In genomic region chr9:108339886-108340257, GRCm38 (mm10) we compare ENCODE assay signal across 8 mouse cellular contexts. TPM values are rescaled to one million over a fixed set of nuclear protein-coding genes. Genes with fewer than 3 reads are reported as not detected.
A peak's percentile ranks its signal among the peaks of the same experiment; 100 is the strongest.
DNase-seq lines count a peak whose midpoint lies in the region; ATAC-seq and TF ChIP-seq lines count a peak whose summit lies in the region.

No protein-coding gene starts in this region.

- DNase-seq in 416B (ENCODE audit: low read depth) (peak; percentile 64), G1E (ENCODE audit: low spot score) (no peak), liver (peak; percentile 59)
- peak; percentile 28 for DNase-seq in embryonic facial prominence, embryonic 10.5 days (ENCODE audit: low spot score)
- DNase-seq in heart, postnatal 10 days = peak; percentile 29 to 43
- no peak for DNase-seq in neural tube, embryonic 11.5 days (ENCODE audit: low spot score)
- DNase-seq in retina, postnatal 1 day = no peak

- peak overlapping the region; percentile 91 for H3K4me3 ChIP-seq in G1E (ENCODE audit: low read depth, low read length)
- peak overlapping the region; percentile 94 for H3K4me3 ChIP-seq in embryonic facial prominence, embryonic 10.5 days
- peak overlapping the region; percentile 63 for H3K4me3 ChIP-seq in neural tube, embryonic 11.5 days (ENCODE audit: low read depth, low read length)

- intact Hi-C loops in heart, postnatal 10 days (cut with DNase I) = loop anchor here (2.0 kb wide), 1 partner anchor 33 kb away; the partner anchor contains the start of genes Rhoa and Tcta

- H3K27me3 ChIP-seq in G1E (ENCODE audit: insufficient read depth, low read length) = no peaks in the 10 kb centered on the region
- no peaks in the 10 kb centered on the region for H3K27me3 ChIP-seq in embryonic facial prominence, embryonic 10.5 days (replicated peaks; ENCODE audit: low read depth, poor library complexity, severe bottlenecking)
- H3K27me3 ChIP-seq in neural tube, embryonic 11.5 days (ENCODE audit: control insufficient read depth, insufficient read depth, low read length) = no peaks in the 10 kb centered on the region

- H3K4me1 ChIP-seq in G1E (ENCODE audit: insufficient read depth, low read depth, low read length) = peaks cover 64% of the 10 kb centered on the region
- peaks cover 40% of the 10 kb centered on the region for H3K4me1 ChIP-seq in embryonic facial prominence, embryonic 10.5 days
- peaks cover 9% of the 10 kb centered on the region for H3K4me1 ChIP-seq in neural tube, embryonic 11.5 days (ENCODE audit: control insufficient read depth, insufficient read depth, low read length)

- peaks cover 46% of the 10 kb centered on the region for H3K36me3 ChIP-seq in G1E (replicated peaks)
- H3K36me3 ChIP-seq in embryonic facial prominence, embryonic 10.5 days (replicated peaks) = peaks cover 34% of the 10 kb centered on the region
- peaks cover 2% of the 10 kb centered on the region for H3K36me3 ChIP-seq in neural tube, embryonic 11.5 days (ENCODE audit: control insufficient read depth, insufficient read depth, low read length)

- no peaks in the 10 kb centered on the region for H3K9me3 ChIP-seq in G1E (replicated peaks)
- H3K9me3 ChIP-seq in embryonic facial prominence, embryonic 10.5 days = no peaks in the 10 kb centered on the region
- no peaks in the 10 kb centered on the region for H3K9me3 ChIP-seq in neural tube, embryonic 11.5 days (ENCODE audit: control insufficient read depth, low read length)

- ATAC-seq in G1E (ENCODE audit: extremely low read depth, insufficient number of reproducible peaks, low FRiP score, poor library complexity, severe bottlenecking) = no peak
- no peak for ATAC-seq in neural tube, embryonic 11.5 days (ENCODE audit: insufficient read depth, low FRiP score, low TSS enrichment)
- no peak for ATAC-seq in activated CD4-positive, CD25-positive, alpha-beta regulatory T cell, adult 4 months

- 15% methylated on average over 20 of the region's 20 CpGs for WGBS in embryonic facial prominence, embryonic 10.5 days
- 12% methylated on average over 20 of the region's 20 CpGs for WGBS in neural tube, embryonic 11.5 days

- peak overlapping the region; percentile 97 for H3K27ac ChIP-seq in embryonic facial prominence, embryonic 10.5 days (replicated peaks)
- no peak overlapping the region for H3K27ac ChIP-seq in neural tube, embryonic 11.5 days (ENCODE audit: low read depth, low read length)

- peak overlapping the region; percentile 70 for H3K4me2 ChIP-seq in neural tube, embryonic 11.5 days (ENCODE audit: low read depth)

- peak overlapping the region; percentile 74 for H3K9ac ChIP-seq in neural tube, embryonic 11.5 days (ENCODE audit: low read length)

- TF ChIP-seq CTCF in G1E (IDR thresholded peaks at IDR 0.05; ENCODE audit: low read depth, low read length) = no peak

RNA-seq across cellular contexts. Expression of gene Gpx1, which starts 1.2 kb away (rescaled TPM):
- total RNA-seq in G1E (2014; fragmentation: Nextera tagmentation) (1,641 and 1,695 TPM in 2 replicates), G1E (2017) (1,228 and 1,354 TPM in 2 replicates)
- 470 and 543 TPM in 2 replicates for polyA plus RNA-seq in G1E (2012)
- 810 and 843 TPM in 2 replicates for polyA plus RNA-seq in embryonic facial prominence, embryonic 10.5 days (2016; fragmentation: Nextera tagmentation; extraction: Ambion mirVana)
- 100 to 1,000 TPM; 152 to 166 TPM for total RNA-seq in heart, postnatal 10 days (2021)
- 700 and 705 TPM in 2 replicates for polyA plus RNA-seq in neural tube, embryonic 11.5 days (2014; fragmentation: Nextera tagmentation; extraction: Ambion mirVana)
- 100 to 1,000 TPM; 573 to 811 TPM for polyA plus RNA-seq in activated CD4-positive, CD25-positive, alpha-beta regulatory T cell, adult 4 months (2017; shearing (Covaris generic))

RNA-seq across cellular contexts. Expression of gene Usp4, which starts 7.8 kb away (rescaled TPM):
- 126 and 131 TPM in 2 replicates for total RNA-seq in G1E (2014; fragmentation: Nextera tagmentation)
- 76.5 and 78.6 TPM in 2 replicates for total RNA-seq in G1E (2017)
- 60.8 and 97.3 TPM in 2 replicates for polyA plus RNA-seq in G1E (2012)
- polyA plus RNA-seq in embryonic facial prominence, embryonic 10.5 days (2016; fragmentation: Nextera tagmentation; extraction: Ambion mirVana) = 127 and 133 TPM in 2 replicates
- total RNA-seq in heart, postnatal 10 days (2021) = 10 to 100 TPM; 94.3 to 95.7 TPM
- 141 and 145 TPM in 2 replicates for polyA plus RNA-seq in neural tube, embryonic 11.5 days (2014; fragmentation: Nextera tagmentation; extraction: Ambion mirVana)
- polyA plus RNA-seq in activated CD4-positive, CD25-positive, alpha-beta regulatory T cell, adult 4 months (2017; shearing (Covaris generic)) = 100 to 1,000 TPM in 1 of 2 experiments, 10 to 100 TPM in 1; 98.8 to 127 TPM

RNA-seq across cellular contexts. Expression of gene Tcta, which starts 33.9 kb away (rescaled TPM):
- 24.2 TPM in 2 replicates for total RNA-seq in G1E (2014; fragmentation: Nextera tagmentation)
- total RNA-seq in G1E (2017) = 11.9 and 14.6 TPM in 2 replicates
- polyA plus RNA-seq in G1E (2012) = 1.5 and 3.6 TPM in 2 replicates
- polyA plus RNA-seq in embryonic facial prominence, embryonic 10.5 days (2016; fragmentation: Nextera tagmentation; extraction: Ambion mirVana) = 14.4 and 14.7 TPM in 2 replicates
- total RNA-seq in heart, postnatal 10 days (2021) = 10 to 100 TPM; 24.4 to 30.0 TPM
- 30.8 and 31.4 TPM in 2 replicates for polyA plus RNA-seq in neural tube, embryonic 11.5 days (2014; fragmentation: Nextera tagmentation; extraction: Ambion mirVana)
- polyA plus RNA-seq in activated CD4-positive, CD25-positive, alpha-beta regulatory T cell, adult 4 months (2017; shearing (Covaris generic)) = 10 to 100 TPM in 1 of 2 experiments, 1 to 10 TPM in 1; 9.7 to 13.5 TPM

RNA-seq across cellular contexts. Expression of gene Rhoa, which starts 33.9 kb away (rescaled TPM):
- total RNA-seq in G1E (2014; fragmentation: Nextera tagmentation) = 409 and 426 TPM in 2 replicates
- 215 and 235 TPM in 2 replicates for total RNA-seq in G1E (2017)
- polyA plus RNA-seq in G1E (2012) = 122 and 136 TPM in 2 replicates
- polyA plus RNA-seq in embryonic facial prominence, embryonic 10.5 days (2016; fragmentation: Nextera tagmentation; extraction: Ambion mirVana) = 240 and 243 TPM in 2 replicates
- 100 to 1,000 TPM; 328 to 329 TPM for total RNA-seq in heart, postnatal 10 days (2021)
- 236 and 274 TPM in 2 replicates for polyA plus RNA-seq in neural tube, embryonic 11.5 days (2014; fragmentation: Nextera tagmentation; extraction: Ambion mirVana)
- polyA plus RNA-seq in activated CD4-positive, CD25-positive, alpha-beta regulatory T cell, adult 4 months (2017; shearing (Covaris generic)) = 100 to 1,000 TPM; 294 to 378 TPM

RNA-seq across cellular contexts. Expression of gene Amt, which starts 43.2 kb away (rescaled TPM):
- total RNA-seq in G1E (2014; fragmentation: Nextera tagmentation) (0.90 and 1.2 TPM in 2 replicates), G1E (2017) (0.44 and 0.93 TPM in 2 replicates)
- polyA plus RNA-seq in G1E (2012) = 0.03 and 0.09 TPM in 2 replicates
- 35.9 and 40.8 TPM in 2 replicates for polyA plus RNA-seq in embryonic facial prominence, embryonic 10.5 days (2016; fragmentation: Nextera tagmentation; extraction: Ambion mirVana)
- total RNA-seq in heart, postnatal 10 days (2021) = 1 to 10 TPM; 5.2 to 6.9 TPM
- 18.8 and 18.9 TPM in 2 replicates for polyA plus RNA-seq in neural tube, embryonic 11.5 days (2014; fragmentation: Nextera tagmentation; extraction: Ambion mirVana)
- under 1 TPM; 0.29 to 0.58 TPM for polyA plus RNA-seq in activated CD4-positive, CD25-positive, alpha-beta regulatory T cell, adult 4 months (2017; shearing (Covaris generic))

Comparison
In these comparisons a context has a peak if more than half of its experiments do, and no peak if none do; other contexts are left out.
1. DNase-seq: peak in 416B (single experiment), embryonic facial prominence, embryonic 10.5 days (single experiment), heart, postnatal 10 days (2 of 2) and liver (single experiment); none in G1E (single experiment), neural tube, embryonic 11.5 days (single experiment) and retina, postnatal 1 day (single experiment).
2. Peak in every context shown above with its lines, with median percentiles within 50 percentile points of each other: H3K4me3 ChIP-seq.